Mouse (Mus musculus): Measurements from ENCODE around the gene Paics. TPM values are rescaled to one million over a fixed set of nuclear protein-coding genes. Genes with fewer than 3 reads are reported as not detected.

The Paics gene
- polyA plus RNA-seq, 2 experiments from 2014 or later, result 185 to 199 TPM

DNA sequence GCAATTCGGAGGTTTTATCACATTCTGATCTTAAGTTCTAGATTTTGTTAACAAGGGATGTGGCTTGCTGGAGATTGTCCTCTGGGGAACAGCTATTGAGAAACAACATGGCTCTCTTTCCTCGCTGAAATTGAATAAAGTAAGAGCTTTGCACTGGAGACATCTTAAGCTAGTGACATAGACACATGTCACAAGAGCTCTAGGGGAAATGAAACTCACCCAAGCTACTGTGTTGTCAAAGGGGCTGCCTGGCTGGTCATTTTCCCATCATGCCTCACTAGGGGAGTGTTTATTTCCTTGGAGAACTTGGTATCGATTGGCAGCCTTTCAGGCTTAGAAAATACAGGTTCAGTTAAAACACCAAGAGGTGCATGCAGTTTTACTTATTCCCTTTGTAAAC lies 62.1 kb downstream of the Paics start:
- no peak for ATAC-seq

DNA sequence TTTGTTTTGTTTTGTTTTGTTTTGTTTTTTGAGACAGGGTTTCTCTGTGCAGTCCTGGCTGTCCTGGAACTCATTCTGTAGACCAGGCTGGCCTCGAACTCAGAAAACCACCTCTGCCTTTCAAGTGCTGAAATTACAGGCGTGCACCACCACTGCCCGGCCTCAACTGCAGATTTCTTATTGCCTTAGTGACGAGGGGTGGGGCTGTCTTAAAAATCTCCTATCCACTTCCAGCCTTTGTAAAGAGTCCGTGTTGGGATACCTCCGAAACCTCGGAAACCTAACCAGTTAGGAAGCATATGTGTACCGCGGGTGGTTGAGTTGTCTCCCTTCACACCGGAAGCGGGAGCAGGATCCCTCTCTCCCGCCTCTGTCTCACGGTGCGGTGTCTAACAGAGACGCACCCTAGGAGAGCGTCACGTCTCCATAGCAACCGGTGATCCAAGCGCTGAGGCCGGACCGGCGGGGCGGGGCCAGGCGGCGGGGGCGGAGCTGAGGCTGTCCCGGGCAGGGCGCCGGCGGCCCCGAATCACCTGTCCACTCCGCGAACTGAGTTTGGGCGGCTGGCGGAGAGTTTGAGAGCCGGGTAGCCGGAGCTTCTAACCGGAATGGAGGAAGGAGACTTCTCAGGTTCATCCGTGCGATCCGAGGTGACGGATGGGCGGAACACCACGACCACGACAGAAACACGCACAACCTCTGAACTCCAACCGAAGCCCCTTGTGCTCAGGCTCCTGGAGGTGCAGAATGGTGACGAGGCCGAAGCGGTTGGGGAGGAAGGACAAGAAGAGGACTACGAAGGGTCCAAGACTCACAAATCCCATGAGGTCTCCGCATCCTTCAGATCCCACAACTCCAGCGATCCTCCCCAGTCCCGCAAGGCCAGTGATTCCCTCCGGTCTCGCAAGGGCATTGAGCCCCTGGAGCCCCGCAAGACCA lies 64.7 kb downstream of the Paics start, which contains the start of gene Thegl:
Thegl (plus strand) TSS at position 480 of the 939 bp plus-strand sequence.
- ATAC-seq, result peak; percentile 91

Other genes starting within 250 kb of the Paics start
- 10 to 100 TPM in 1 of 2 experiments, 1 to 10 TPM in 1; 9.3 to 16.3 TPM for gene Aasdh, start 45.8 kb upstream of the Paics start, polyA plus RNA-seq (2017; shearing (Covaris generic))
- gene Ppat, start 271 bp downstream of the Paics start, polyA plus RNA-seq (2017; shearing (Covaris generic)), result 10 to 100 TPM; 27.9 to 35.6 TPM
- 100 to 1,000 TPM; 123 to 144 TPM for gene Srp72, start 23.4 kb downstream of the Paics start, polyA plus RNA-seq (2017; shearing (Covaris generic))
- not detected for gene Arl9, start 52.7 kb downstream of the Paics start, polyA plus RNA-seq (2017; shearing (Covaris generic))
- gene Thegl, start 64.7 kb downstream of the Paics start, polyA plus RNA-seq (2017; shearing (Covaris generic)), result not detected
- gene Hopx, start 163.8 kb downstream of the Paics start, polyA plus RNA-seq (2017; shearing (Covaris generic)), result 10 to 100 TPM; 17.5 to 20.6 TPM